Mouse (Mus musculus) C2C12 (cell line): ENCODE data around the gene Dnajc8.

ENCODE experiments used
- CEBPB ChIP-seq: IDR thresholded peaks from one replicate; pipeline ENCODE4 v1.6.1; 2011; ENCODE audit warnings: low read depth, mild to moderate bottlenecking, control low read depth, moderate library complexity
- CTCF ChIP-seq: IDR thresholded peaks from one replicate; pipeline ENCODE4 v1.5.1; 2011; ENCODE audit not compliant: control insufficient read depth, insufficient read depth, insufficient read length
- MAX ChIP-seq: IDR thresholded peaks from one replicate; pipeline ENCODE4 v1.6.1; 2011; ENCODE audit warnings: mild to moderate bottlenecking, control low read depth
- MYOG ChIP-seq: IDR thresholded peaks from one replicate; pipeline ENCODE4 v1.6.1; 2011; ENCODE audit not compliant: control insufficient read depth, insufficient read length; ENCODE audit errors: extremely low read depth
- USF1 ChIP-seq: IDR thresholded peaks from one replicate; pipeline ENCODE4 v1.6.1; 2011; ENCODE audit warnings: low read depth, mild to moderate bottlenecking, control low read depth, moderate library complexity

- TF ChIP-seq CTCF (no peak), MYOG (no peak), MAX (no peak), USF1 (no peak), CEBPB (no peak)
Measured at GRCm38 (mm10) chr4:132567361-132567779, 32.0 kb downstream of the Dnajc8 start.
